Mouse (Mus musculus) hindlimb bud, embryonic 11.5 days (tissue): ENCODE data around the gene Dusp6.

Experiments
- DNase-seq: peaks from one replicate; pipeline ENCODE4 v3.0.0-alpha.2; 2012; ENCODE audit warnings: low read depth, low spot score; ENCODE audit errors: extremely low spot score

Dusp6 gene

DNA sequence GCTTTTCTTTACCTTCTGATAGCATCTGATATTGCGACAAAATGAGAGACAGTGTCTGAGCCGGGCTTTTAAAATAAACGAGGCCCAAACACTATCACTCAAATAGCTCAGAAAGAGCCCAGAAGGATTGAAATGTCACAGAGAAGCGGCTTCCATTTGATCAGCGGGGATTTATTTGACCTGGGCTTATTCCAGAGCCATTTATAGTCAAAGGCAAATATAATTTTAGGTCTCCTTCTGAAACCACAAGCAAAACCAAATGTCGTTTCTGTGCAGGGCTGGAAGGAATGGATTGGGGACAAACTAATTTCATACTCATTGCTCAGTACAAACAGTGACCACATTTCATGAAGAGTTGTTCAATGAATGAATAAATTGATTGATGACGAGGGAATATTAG, 51.3 kb downstream of the Dusp6 start:
- no peak for DNase-seq

DNA sequence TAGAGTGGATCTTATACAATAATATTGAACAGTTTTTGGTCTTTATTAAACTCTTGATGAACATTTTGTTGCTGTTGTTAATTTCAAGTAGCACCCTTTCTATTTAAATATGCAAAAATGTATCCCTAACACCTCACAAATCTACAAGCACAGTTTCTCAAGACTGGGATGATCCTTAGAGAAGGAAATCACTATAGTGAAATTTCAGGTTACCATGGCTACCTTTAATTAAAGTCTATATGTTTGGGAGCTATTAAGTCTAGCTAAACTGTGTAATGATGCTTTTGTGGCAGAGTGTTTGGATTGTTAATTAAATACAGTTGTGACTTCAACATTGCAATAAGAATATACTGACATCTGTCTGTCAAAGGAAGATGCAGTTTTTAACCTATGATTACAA, 54.0 kb downstream of the Dusp6 start:
- DNase-seq = no peak
